Mouse (Mus musculus): ENCODE results near the gene Depdc1b. TPM values are rescaled to one million over a fixed set of nuclear protein-coding genes. Genes with fewer than 3 reads are reported as not detected.

Gene Depdc1b
- polyA plus RNA-seq (2016; fragmentation: Nextera tagmentation; extraction: Ambion mirVana): 13.9 and 15.2 TPM in 2 replicates

DNA sequence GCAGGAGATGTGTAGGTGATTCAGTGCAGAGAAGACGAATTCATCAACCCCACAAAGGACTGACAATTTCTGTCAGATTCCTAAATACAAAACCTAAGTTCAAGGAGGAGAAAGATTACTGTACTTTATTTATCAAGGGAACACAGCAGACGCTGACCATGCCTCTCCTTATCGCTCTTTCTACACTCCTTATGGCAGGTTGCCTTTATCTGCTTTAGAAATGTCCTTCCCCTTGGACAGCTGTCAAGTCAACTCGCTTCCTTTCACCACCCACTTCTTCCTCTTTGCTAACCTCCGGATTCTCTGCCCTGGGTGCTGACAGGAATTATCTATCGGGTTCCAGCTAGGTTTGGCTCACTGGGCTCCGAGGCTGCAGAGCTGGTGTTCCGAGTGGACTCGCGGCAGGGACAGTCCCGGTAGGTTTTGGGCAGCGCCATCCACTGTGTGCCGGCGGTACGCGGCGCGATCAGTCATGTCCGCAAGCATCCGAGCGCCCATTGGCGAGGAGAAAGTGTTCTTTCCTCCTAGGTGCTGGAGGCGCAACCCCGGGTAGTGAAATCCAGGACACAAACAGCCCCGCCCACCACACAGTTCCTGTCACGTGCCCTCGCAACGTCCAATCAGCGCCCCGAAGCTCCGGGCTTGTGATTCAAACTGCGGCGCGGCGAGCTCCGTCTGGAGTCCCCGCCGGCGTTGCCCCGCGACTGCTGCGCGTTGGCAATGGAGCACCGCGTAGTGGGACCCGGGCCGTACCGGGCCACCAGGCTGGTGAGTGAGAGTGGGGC is at the start of gene Depdc1b:
TSS of gene Depdc1b (plus strand) at position 631 of the 785 bp plus-strand sequence.
- Histone ChIP-seq H3K9me3 (no peaks in the 10 kb centered on the region), H3K4me3 (peak within 1 kb of the TSS; percentile 86), H3K27ac (replicated peaks) (peak within 1 kb of the TSS; percentile 70), H3K4me2 (replicated peaks) (peak within 1 kb of the TSS; percentile 89), H3K4me1 (peaks cover 15% of the 10 kb centered on the region), H3K36me3 (no peaks in the 10 kb centered on the region), H3K27me3 (no peaks in the 10 kb centered on the region), H3K9ac (replicated peaks) (peak within 1 kb of the TSS; percentile 75)
- peak; percentile 99 for ATAC-seq (ENCODE audit: low FRiP score, low read depth)
- 1% methylated on average over 48 of the region's 48 CpGs for WGBS

DNA sequence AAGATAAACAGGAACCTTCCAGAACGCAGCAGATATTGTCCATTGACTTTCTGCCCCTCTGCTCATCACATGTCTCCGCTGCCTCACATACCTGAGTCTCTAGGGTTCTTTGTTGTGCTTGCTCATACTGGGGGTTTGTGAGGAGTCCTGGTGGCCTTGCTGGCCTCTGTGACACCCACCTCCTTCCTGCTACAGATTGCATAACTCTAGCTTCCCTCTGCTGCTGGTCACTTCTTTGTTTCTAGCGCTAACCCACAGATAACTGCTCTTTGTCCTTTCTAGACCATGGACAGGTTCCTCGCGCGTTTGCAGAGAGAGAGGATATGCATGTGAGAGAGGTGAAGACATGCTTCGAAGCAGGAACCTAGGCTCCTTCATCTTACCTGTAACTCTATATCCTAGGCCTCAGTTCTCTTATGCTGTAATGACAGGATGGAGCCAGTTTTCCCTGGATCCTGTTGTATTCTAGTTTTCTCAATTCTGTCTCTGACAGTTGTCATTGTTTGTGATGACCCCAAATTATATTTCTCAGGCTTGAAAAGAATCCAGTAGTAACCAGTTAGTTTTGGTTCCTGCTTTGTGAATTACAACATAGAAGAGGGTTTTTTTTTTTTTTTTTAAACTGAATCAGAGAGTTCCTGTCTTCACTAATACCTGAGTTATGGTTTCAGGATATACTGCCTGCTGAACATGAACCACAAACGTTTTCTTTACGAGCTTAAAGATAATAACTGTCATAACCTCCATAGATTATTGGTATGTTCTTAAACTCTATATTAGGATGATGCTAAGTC is 48.1 kb upstream of the Depdc1b start:
- H3K27ac ChIP-seq (replicated peaks): no peak overlapping the region
- H3K4me1 ChIP-seq: no peaks in the 10 kb centered on the region
- H3K27me3 ChIP-seq: no peaks in the 10 kb centered on the region
- H3K9me3 ChIP-seq: no peaks in the 10 kb centered on the region
- H3K4me2 ChIP-seq (replicated peaks): no peak overlapping the region
- H3K36me3 ChIP-seq: no peaks in the 10 kb centered on the region
- no peak overlapping the region for H3K4me3 ChIP-seq
- H3K9ac ChIP-seq (replicated peaks): no peak overlapping the region
- WGBS: 86% methylated on average over 9 of the region's 9 CpGs
- no peak for ATAC-seq (ENCODE audit: low FRiP score, low read depth)

GRCm38 (mm10) chr13:108271458-108272148 is 44.5 kb upstream of the Depdc1b start:
- ATAC-seq (ENCODE audit: low FRiP score, low read depth): no peak
- H3K36me3 ChIP-seq: no peaks in the 10 kb centered on the region
- H3K9ac ChIP-seq (replicated peaks): no peak overlapping the region
- no peaks in the 10 kb centered on the region for H3K27me3 ChIP-seq
- H3K9me3 ChIP-seq: no peaks in the 10 kb centered on the region
- H3K4me2 ChIP-seq (replicated peaks): no peak overlapping the region
- WGBS: 74% methylated on average over 7 of the region's 7 CpGs
- H3K4me3 ChIP-seq: no peak overlapping the region
- no peak overlapping the region for H3K27ac ChIP-seq (replicated peaks)
- no peaks in the 10 kb centered on the region for H3K4me1 ChIP-seq

DNA sequence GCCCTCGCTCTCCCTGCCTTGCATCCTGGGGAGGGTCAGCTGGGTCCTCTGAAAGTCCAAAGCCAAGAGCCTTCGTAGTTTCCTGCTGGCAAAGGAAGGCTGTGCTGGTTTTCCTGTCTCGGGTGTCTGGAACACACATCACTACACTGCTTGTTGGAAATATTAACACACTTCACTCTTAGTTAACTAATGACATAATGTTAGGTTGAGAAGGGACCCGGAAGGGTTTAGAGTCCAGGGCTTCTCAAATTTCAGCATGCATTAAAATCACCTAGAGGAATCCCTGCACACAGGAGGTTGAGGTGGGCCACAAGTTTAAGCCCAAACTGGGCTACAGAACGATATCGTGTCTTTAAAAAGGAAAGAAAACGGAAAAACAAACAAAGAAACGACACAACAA is 43.8 kb upstream of the Depdc1b start:
- no peak for ATAC-seq (ENCODE audit: low FRiP score, low read depth)
- no peak overlapping the region for H3K4me3 ChIP-seq
- no peaks in the 10 kb centered on the region for H3K36me3 ChIP-seq
- H3K4me1 ChIP-seq: no peaks in the 10 kb centered on the region
- no peak overlapping the region for H3K4me2 ChIP-seq (replicated peaks)
- 89% methylated on average over 8 of the region's 8 CpGs for WGBS
- no peaks in the 10 kb centered on the region for H3K9me3 ChIP-seq
- no peak overlapping the region for H3K9ac ChIP-seq (replicated peaks)
- no peaks in the 10 kb centered on the region for H3K27me3 ChIP-seq
- H3K27ac ChIP-seq (replicated peaks): no peak overlapping the region

- H3K36me3 ChIP-seq: no peaks in the 10 kb centered on the region
- ATAC-seq (ENCODE audit: low FRiP score, low read depth): peak; percentile 56; the same call in 1 of the 2 replicates
- no peak overlapping the region for H3K27ac ChIP-seq (replicated peaks)
- no peaks in the 10 kb centered on the region for H3K9me3 ChIP-seq
- no peak overlapping the region for H3K4me2 ChIP-seq (replicated peaks)
- H3K4me3 ChIP-seq: no peak overlapping the region
- no peaks in the 10 kb centered on the region for H3K27me3 ChIP-seq
- H3K9ac ChIP-seq (replicated peaks): no peak overlapping the region
- 77% methylated on average over 15 of the region's 15 CpGs for WGBS
- no peaks in the 10 kb centered on the region for H3K4me1 ChIP-seq
Observed at GRCm38 (mm10) chr13:108273034-108273433, 43.1 kb upstream of the Depdc1b start.

DNA sequence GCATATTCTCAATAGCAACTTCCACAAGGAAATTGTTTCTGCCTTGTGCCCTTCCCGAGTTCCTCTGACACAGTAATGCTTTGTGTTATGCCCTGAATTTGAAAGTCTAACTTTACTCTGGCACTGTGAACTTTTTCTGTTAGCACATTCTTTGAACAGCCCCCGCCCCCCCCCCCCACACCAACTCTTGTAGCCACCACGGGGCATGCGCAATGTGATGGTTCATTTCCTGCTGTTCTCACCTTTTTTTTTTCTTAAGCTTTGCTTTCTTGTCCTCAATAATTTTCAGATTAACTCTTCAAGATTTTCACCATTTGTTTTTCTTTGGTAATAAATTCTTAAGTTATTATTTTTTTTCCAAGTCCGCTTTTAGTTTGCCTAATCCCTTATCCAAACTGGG is 42.7 kb upstream of the Depdc1b start:
- ATAC-seq (ENCODE audit: low FRiP score, low read depth): peak; percentile 30; the same call in 1 of the 2 replicates
- Histone ChIP-seq H3K27ac (replicated peaks) (no peak overlapping the region), H3K36me3 (no peaks in the 10 kb centered on the region), H3K27me3 (no peaks in the 10 kb centered on the region), H3K4me1 (no peaks in the 10 kb centered on the region), H3K9me3 (no peaks in the 10 kb centered on the region), H3K4me3 (no peak overlapping the region), H3K9ac (replicated peaks) (no peak overlapping the region), H3K4me2 (replicated peaks) (no peak overlapping the region)
- WGBS: 63% methylated on average over 5 of the region's 5 CpGs

DNA sequence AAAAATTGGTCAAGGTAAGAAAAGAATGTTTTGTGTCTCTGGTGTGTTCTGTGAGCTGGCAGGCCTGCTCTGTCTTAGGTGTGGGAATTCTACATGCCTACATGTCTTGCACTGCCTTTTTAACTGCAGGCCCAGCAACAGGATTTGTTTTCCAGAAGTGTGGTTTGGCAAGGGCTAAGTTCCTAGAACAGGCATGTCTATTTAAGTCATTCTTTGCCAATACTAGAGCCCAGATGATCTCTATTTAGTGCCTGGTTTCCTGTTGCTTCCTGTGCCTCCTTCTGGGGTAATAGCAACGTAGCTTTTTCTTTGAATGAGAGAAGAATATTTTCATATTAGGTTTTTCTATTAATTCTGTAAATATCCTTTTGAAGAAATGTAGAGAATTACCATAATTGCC is 39.6 kb upstream of the Depdc1b start:
- no peaks in the 10 kb centered on the region for H3K27me3 ChIP-seq
- no peak overlapping the region for H3K4me3 ChIP-seq
- no peak for ATAC-seq (ENCODE audit: low FRiP score, low read depth)
- H3K9me3 ChIP-seq: no peaks in the 10 kb centered on the region
- no peak overlapping the region for H3K4me2 ChIP-seq (replicated peaks)
- H3K9ac ChIP-seq (replicated peaks): no peak overlapping the region
- no peaks in the 10 kb centered on the region for H3K36me3 ChIP-seq
- H3K4me1 ChIP-seq: no peaks in the 10 kb centered on the region
- H3K27ac ChIP-seq (replicated peaks): no peak overlapping the region
- 71% methylated on average over 1 of the region's 1 CpGs for WGBS

GRCm38 (mm10) chr13:108277320-108277719 is 38.8 kb upstream of the Depdc1b start:
- H3K4me3 ChIP-seq: no peak overlapping the region
- ATAC-seq (ENCODE audit: low FRiP score, low read depth): 0 out of 2 replicates have a peak, but pooled peaks have one; percentile 27
- no peak overlapping the region for H3K4me2 ChIP-seq (replicated peaks)
- H3K9me3 ChIP-seq: no peaks in the 10 kb centered on the region
- H3K36me3 ChIP-seq: no peaks in the 10 kb centered on the region
- H3K9ac ChIP-seq (replicated peaks): no peak overlapping the region
- no peaks in the 10 kb centered on the region for H3K4me1 ChIP-seq
- no peaks in the 10 kb centered on the region for H3K27me3 ChIP-seq
- H3K27ac ChIP-seq (replicated peaks): no peak overlapping the region
- 85% methylated on average over 7 of the region's 7 CpGs for WGBS

DNA sequence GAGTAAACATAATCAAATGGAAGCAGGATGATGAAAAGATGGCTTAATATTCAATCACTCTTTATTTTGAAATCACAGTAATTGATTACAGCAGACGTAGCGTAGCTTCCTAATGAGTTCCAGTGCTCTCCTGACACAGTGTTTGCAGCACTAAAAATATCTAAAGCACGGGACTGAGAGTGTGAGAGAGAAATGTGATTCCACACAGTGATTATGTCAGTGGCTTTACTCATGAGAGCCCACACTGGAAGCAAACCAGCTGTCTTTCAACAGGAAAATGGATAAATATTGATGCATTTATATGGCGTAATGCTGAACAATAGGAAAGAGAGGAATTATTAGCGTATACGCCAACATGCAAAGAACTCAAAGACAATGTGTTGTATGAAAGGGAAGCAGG is 37.5 kb upstream of the Depdc1b start:
- WGBS: 80% methylated on average over 6 of the region's 6 CpGs
- no peak for ATAC-seq (ENCODE audit: low FRiP score, low read depth)
- no peaks in the 10 kb centered on the region for H3K4me1 ChIP-seq
- H3K4me3 ChIP-seq: no peak overlapping the region
- H3K4me2 ChIP-seq (replicated peaks): no peak overlapping the region
- H3K27me3 ChIP-seq: no peaks in the 10 kb centered on the region
- no peaks in the 10 kb centered on the region for H3K9me3 ChIP-seq
- no peak overlapping the region for H3K27ac ChIP-seq (replicated peaks)
- H3K9ac ChIP-seq (replicated peaks): no peak overlapping the region
- no peaks in the 10 kb centered on the region for H3K36me3 ChIP-seq

DNA sequence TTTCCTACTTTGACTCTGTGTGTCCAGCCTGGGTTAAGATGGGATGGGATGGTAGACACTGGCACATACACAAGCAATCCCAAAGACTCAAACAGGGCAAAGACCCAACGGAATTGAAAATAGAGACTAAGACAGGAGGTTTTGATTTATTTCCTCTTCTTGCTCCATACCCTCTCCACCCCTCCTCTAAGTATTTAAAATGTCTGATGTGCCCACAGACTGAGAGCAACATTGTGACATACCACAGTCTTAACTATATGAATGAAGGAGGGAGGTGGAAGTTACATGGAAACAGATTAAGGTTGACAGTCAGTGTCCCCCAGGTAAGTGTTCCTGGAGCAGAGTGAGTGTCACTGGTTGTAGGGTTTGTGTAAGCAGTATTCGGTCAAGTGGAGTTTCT is 31.8 kb upstream of the Depdc1b start:
- no peak overlapping the region for H3K4me3 ChIP-seq
- no peaks in the 10 kb centered on the region for H3K9me3 ChIP-seq
- H3K36me3 ChIP-seq: no peaks in the 10 kb centered on the region
- no peaks in the 10 kb centered on the region for H3K27me3 ChIP-seq
- WGBS: 85% methylated on average over 2 of the region's 2 CpGs
- H3K4me2 ChIP-seq (replicated peaks): no peak overlapping the region
- no peak overlapping the region for H3K9ac ChIP-seq (replicated peaks)
- ATAC-seq (ENCODE audit: low FRiP score, low read depth): no peak
- H3K27ac ChIP-seq (replicated peaks): no peak overlapping the region
- no peaks in the 10 kb centered on the region for H3K4me1 ChIP-seq

DNA sequence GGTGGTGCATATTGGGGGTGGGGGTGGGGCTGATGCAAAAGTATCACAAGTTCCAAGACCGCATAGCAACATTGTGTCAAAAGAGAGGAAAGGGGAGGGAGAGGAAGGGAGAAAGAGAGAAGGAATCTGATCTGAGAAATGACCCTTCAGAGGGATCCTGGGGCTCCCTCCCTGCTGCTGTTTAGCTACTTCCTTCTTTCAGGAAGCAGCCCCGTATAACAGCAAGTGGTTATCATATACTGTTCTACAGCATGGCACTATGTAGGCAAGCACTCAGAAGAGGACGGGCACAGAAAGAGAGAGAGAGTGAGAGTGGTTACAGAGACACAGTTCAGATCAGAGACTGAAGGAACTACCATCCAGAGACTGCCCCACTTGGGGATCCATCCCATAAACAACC is 28.2 kb upstream of the Depdc1b start:
- Histone ChIP-seq H3K27me3 (no peaks in the 10 kb centered on the region), H3K4me3 (no peak overlapping the region), H3K36me3 (no peaks in the 10 kb centered on the region), H3K9ac (replicated peaks) (no peak overlapping the region), H3K4me1 (no peaks in the 10 kb centered on the region), H3K27ac (replicated peaks) (no peak overlapping the region), H3K9me3 (no peaks in the 10 kb centered on the region), H3K4me2 (replicated peaks) (no peak overlapping the region)
- no peak for ATAC-seq (ENCODE audit: low FRiP score, low read depth)
- 63% methylated on average over 3 of the region's 3 CpGs for WGBS

- Histone ChIP-seq H3K4me1 (no peaks in the 10 kb centered on the region), H3K4me3 (no peak overlapping the region), H3K36me3 (no peaks in the 10 kb centered on the region), H3K9me3 (no peaks in the 10 kb centered on the region), H3K27me3 (no peaks in the 10 kb centered on the region), H3K27ac (replicated peaks) (no peak overlapping the region), H3K4me2 (replicated peaks) (no peak overlapping the region), H3K9ac (replicated peaks) (no peak overlapping the region)
- no peak for ATAC-seq (ENCODE audit: low FRiP score, low read depth)
- WGBS: 83% methylated on average over 3 of the region's 3 CpGs
Observed at GRCm38 (mm10) chr13:108289436-108289835, 26.7 kb upstream of the Depdc1b start.
